Mouse (Mus musculus) heart, postnatal 0 days (tissue): ENCODE results near the gene Strc. TPM values are rescaled to one million over a fixed set of nuclear protein-coding genes. Genes with fewer than 3 reads are reported as not detected.
A peak's percentile ranks its signal among the peaks of the same experiment; 100 is the strongest.
"Not testable (repeated sequence)": the region's sequence is repeated elsewhere in the genome, so short reads cannot be mapped to it uniquely, and the experiment has no call there.

Experiments used
- ATAC-seq: fragments of 200-750 bp; cut with Nextera tagmentation; 2 replicates; pipeline ENCODE4 v1.8.0; 2017; ENCODE audit warnings: low read depth, moderate number of reproducible peaks, moderate library complexity; ENCODE audit not compliant: insufficient read depth
- DNase-seq: peaks from one replicate; pipeline ENCODE4 v3.0.0-alpha.2; 2016; ENCODE audit warnings: low spot score
- H3K27ac ChIP-seq: fragments of 300-500 bp; sonication (generic); 2 replicates; pipeline ENCODE4 v1.5.1; 2014; ENCODE audit warnings: low read depth, mild to moderate bottlenecking
- H3K27me3 ChIP-seq: fragments of 300-500 bp; sonication (generic); 2 replicates; pipeline ENCODE4 v1.6.1; 2014; ENCODE audit warnings: low read length, mixed read lengths; ENCODE audit not compliant: control insufficient read depth, insufficient read depth
- H3K36me3 ChIP-seq: fragments of 300-500 bp; sonication (generic); replicated peaks from 2 replicates; pipeline ENCODE4 v1.6.1; 2014; ENCODE audit warnings: low read length, mixed read lengths; ENCODE audit not compliant: control insufficient read depth, insufficient read depth
- H3K4me1 ChIP-seq: fragments of 300-500 bp; sonication (generic); 2 replicates; pipeline ENCODE4 v1.6.1; 2014; ENCODE audit warnings: antibody characterized with exemption; ENCODE audit not compliant: control insufficient read depth, insufficient read depth
- H3K4me2 ChIP-seq: fragments of 300-500 bp; sonication (generic); 2 replicates; pipeline ENCODE4 v1.6.1; 2014; ENCODE audit warnings: low read depth, mild to moderate bottlenecking, low read length, moderate library complexity
- H3K4me3 ChIP-seq: fragments of 300-500 bp; sonication (generic); 2 replicates; pipeline ENCODE4 v1.5.1; 2014; ENCODE audit warnings: low read depth, low read length
- H3K9ac ChIP-seq: fragments of 300-500 bp; sonication (generic); replicated peaks from 2 replicates; pipeline ENCODE4 v1.6.1; 2014; ENCODE audit warnings: low read depth, low read length, mixed read lengths
- H3K9me3 ChIP-seq: fragments of 300-500 bp; sonication (generic); replicated peaks from 2 replicates; pipeline ENCODE4 v1.6.1; 2016; ENCODE audit warnings: low read length; ENCODE audit not compliant: control insufficient read depth
- CTCF ChIP-seq: IDR thresholded peaks from 2 replicates; pipeline ENCODE4 v1.5.1; 2016; ENCODE audit warnings: antibody characterized with exemption, control low read depth, low read depth
- EP300 ChIP-seq: IDR thresholded peaks from 2 replicates; pipeline ENCODE4 v1.6.1; 2016; ENCODE audit warnings: antibody characterized with exemption, low read depth
- WGBS: fragments of 180-500 bp; shearing (Covaris S2); extraction: QIAGEN DNeasy Blood & Tissue Kit; methylation state at CpG from one replicate; pipeline ENCODE4 v1.1.7; 2014; 5-methylcytosine and 5-hydroxymethylcytosine counted together
- polyA plus RNA-seq: library from polyadenylated mRNA; unstranded; fragments of >200 nt; fragmentation: Nextera tagmentation; extraction: Ambion mirVana; gene quantifications from 2 replicates; pipeline ENCODE4 v1.2.1, GENCODE M21; 2015
- total RNA-seq: library from RNA; depleted of rRNA; stranded (reverse); fragments of >200 nt; gene quantifications from 2 replicates; pipeline ENCODE4 v1.2.3, GENCODE M21; 2014; ENCODE audit warnings: low replicate concordance; rRNA removed

Gene Strc
- total RNA-seq = not detected in 2 replicates
- not detected in 2 replicates for polyA plus RNA-seq

- 95% methylated on average over 14 of the region's 17 CpGs for WGBS
- not testable (repeated sequence) for H3K36me3 ChIP-seq, H3K4me3 ChIP-seq, DNase-seq, ATAC-seq, H3K4me1 ChIP-seq, H3K27ac ChIP-seq, H3K9ac ChIP-seq, H3K27me3 ChIP-seq, H3K4me2 ChIP-seq, H3K9me3 ChIP-seq
These were observed at the start of gene Strc for GRCm38 (mm10) chr2:121386961-121387575. Gene Strc, minus strand, starts transcription at chr2:121387168.

GRCm38 (mm10) chr2:121434854-121435253 lies 47.9 kb upstream of the Strc start:
- peak; percentile 47 for TF ChIP-seq CTCF
- no peak for TF ChIP-seq EP300
- peaks cover 95% of the 10 kb centered on the region for H3K36me3 ChIP-seq
- no peak for ATAC-seq

GRCm38 (mm10) chr2:121425890-121426289 lies 38.9 kb upstream of the Strc start:
- H3K4me2 ChIP-seq = no peak overlapping the region
- TF ChIP-seq CTCF (no peak), EP300 (no peak)
- no peak overlapping the region for H3K4me3 ChIP-seq
- no peak for DNase-seq
- H3K36me3 ChIP-seq = peaks cover 84% of the 10 kb centered on the region
- 81% methylated on average over 2 of the region's 2 CpGs for WGBS
- H3K27me3 ChIP-seq = no peaks in the 10 kb centered on the region
- no peaks in the 10 kb centered on the region for H3K4me1 ChIP-seq
- no peak overlapping the region for H3K27ac ChIP-seq
- no peaks in the 10 kb centered on the region for H3K9me3 ChIP-seq
- ATAC-seq = no peak
- H3K9ac ChIP-seq = no peak overlapping the region

More at GRCm38 (mm10) chr2:121434854-121435253, 47.9 kb upstream of the Strc start:
- H3K4me3 ChIP-seq = no peak overlapping the region
- H3K9me3 ChIP-seq = no peaks in the 10 kb centered on the region
- H3K27ac ChIP-seq = no peak overlapping the region
- H3K27me3 ChIP-seq = no peaks in the 10 kb centered on the region
- H3K9ac ChIP-seq = no peak overlapping the region
- H3K4me1 ChIP-seq = no peaks in the 10 kb centered on the region
- peak; percentile 56 for DNase-seq
- WGBS = 89% methylated on average over 1 of the region's 1 CpGs
- H3K4me2 ChIP-seq = no peak overlapping the region

- no peak for TF ChIP-seq CTCF
- no peak for TF ChIP-seq EP300
- Histone ChIP-seq H3K4me1 (no peaks in the 10 kb centered on the region), H3K9ac (no peak overlapping the region), H3K9me3 (no peaks in the 10 kb centered on the region), H3K36me3 (peaks cover 80% of the 10 kb centered on the region), H3K27ac (no peak overlapping the region), H3K27me3 (no peaks in the 10 kb centered on the region), H3K4me2 (no peak overlapping the region), H3K4me3 (no peak overlapping the region)
- DNase-seq = no peak
- ATAC-seq = no peak
- 90% methylated on average over 2 of the region's 2 CpGs for WGBS
These were observed 36.2 kb upstream of the Strc start for GRCm38 (mm10) chr2:121423166-121423565.

GRCm38 (mm10) chr2:121418476-121418875 lies 31.5 kb upstream of the Strc start:
- Histone ChIP-seq H3K9me3 (no peaks in the 10 kb centered on the region), H3K27me3 (no peaks in the 10 kb centered on the region), H3K36me3 (peaks cover 56% of the 10 kb centered on the region), H3K9ac (no peak overlapping the region), H3K27ac (no peak overlapping the region), H3K4me2 (no peak overlapping the region), H3K4me1 (peaks cover 19% of the 10 kb centered on the region; the same call in 1 of the 2 replicates), H3K4me3 (no peak overlapping the region)
- 80% methylated on average over 3 of the region's 3 CpGs for WGBS
- TF ChIP-seq EP300 = no peak
- DNase-seq = no peak
- ATAC-seq = no peak

GRCm38 (mm10) chr2:121416356-121416755 lies 29.4 kb upstream of the Strc start:
- WGBS = 74% methylated on average over 6 of the region's 6 CpGs
- 0 out of 2 replicates have a peak overlapping the region, but pooled peaks have one; percentile 1 for H3K9ac ChIP-seq

More at GRCm38 (mm10) chr2:121416356-121416755, 29.4 kb upstream of the Strc start:
- H3K4me1 ChIP-seq = peaks cover 19% of the 10 kb centered on the region; the same call in 1 of the 2 replicates
- TF ChIP-seq CTCF (no peak), EP300 (no peak)
- peaks cover 35% of the 10 kb centered on the region for H3K36me3 ChIP-seq
- H3K4me2 ChIP-seq = no peak overlapping the region
- H3K4me3 ChIP-seq = no peak overlapping the region
- no peak for ATAC-seq
- no peak overlapping the region for H3K27ac ChIP-seq
- no peak for DNase-seq
- H3K9me3 ChIP-seq = no peaks in the 10 kb centered on the region
- no peaks in the 10 kb centered on the region for H3K27me3 ChIP-seq
